In the genomic region with DNA sequence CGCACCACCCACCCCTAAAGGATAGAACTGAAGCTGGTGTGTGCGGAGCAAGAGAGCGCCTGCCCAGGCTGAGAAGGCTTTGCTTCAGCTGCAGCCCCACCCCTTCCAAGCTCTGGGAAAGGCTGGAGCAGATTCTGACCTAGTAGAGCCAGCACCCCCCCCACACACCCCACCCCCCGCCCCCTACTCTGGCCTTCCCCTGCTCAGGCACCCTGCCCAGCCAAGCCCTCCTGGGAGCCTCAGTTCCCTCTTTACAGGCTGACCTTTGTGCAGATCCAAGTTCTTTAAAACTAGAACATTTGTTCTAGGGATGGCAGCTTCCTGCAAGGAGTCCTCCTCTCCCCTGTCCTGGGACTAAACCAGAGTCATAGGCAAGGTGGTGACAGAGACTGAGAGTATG, we compare ENCODE assay signal across 10 mouse cellular contexts. TPM values are rescaled to one million over a fixed set of nuclear protein-coding genes. Genes with fewer than 3 reads are reported as not detected.
DNase-seq lines count a peak whose midpoint lies in the region; ATAC-seq lines count a peak whose summit lies in the region.
"Had no signal": no experiment of that assay in that cellular context is flagged by ENCODE, and none has a peak within 500 bp of the region (broad histone marks: within the 10 kb centered on the region; RNA-seq: fewer than 3 reads in every experiment).

No protein-coding gene starts in this region.

- H3K4me3 ChIP-seq in hindbrain, embryonic 10.5 days, result peak overlapping the region; percentile 66; the same call in 1 of the 2 replicates
- H3K4me3 ChIP-seq in hindbrain, embryonic 13.5 days, result no peak overlapping the region
- H3K4me3 ChIP-seq in embryonic facial prominence, embryonic 15.5 days (replicated peaks), result no peak overlapping the region
- peak overlapping the region; percentile 70; the same call in 1 of the 2 replicates for H3K4me3 ChIP-seq in limb, embryonic 12.5 days (replicated peaks)
- H3K4me3 ChIP-seq in midbrain, embryonic 13.5 days (replicated peaks), result no peak overlapping the region

- no peak overlapping the region for H3K4me2 ChIP-seq in hindbrain, embryonic 13.5 days
- H3K4me2 ChIP-seq in embryonic facial prominence, embryonic 15.5 days (replicated peaks), result no peak overlapping the region
- peak overlapping the region; percentile 100 for H3K4me2 ChIP-seq in limb, embryonic 12.5 days
- no peak overlapping the region for H3K4me2 ChIP-seq in midbrain, embryonic 13.5 days (replicated peaks)

- no peak for DNase-seq in hindbrain, embryonic 10.5 days (ENCODE audit: low spot score)
- peak; percentile 65 to 69 for DNase-seq in heart, postnatal 36 days
- DNase-seq in cerebellum, adult 8-10 months, result no peak

- H3K36me3 ChIP-seq in hindbrain, embryonic 10.5 days, result peaks cover 6% of the 10 kb centered on the region; the same call in 1 of the 2 replicates
- H3K36me3 ChIP-seq in hindbrain, embryonic 13.5 days, result no peaks in the 10 kb centered on the region
- no peaks in the 10 kb centered on the region; the same call in 1 of the 2 replicates for H3K36me3 ChIP-seq in embryonic facial prominence, embryonic 15.5 days
- peaks cover 13% of the 10 kb centered on the region; the same call in 1 of the 2 replicates for H3K36me3 ChIP-seq in limb, embryonic 12.5 days
- H3K36me3 ChIP-seq in midbrain, embryonic 13.5 days, result no peaks in the 10 kb centered on the region

- H3K27ac ChIP-seq in hindbrain, embryonic 10.5 days, result no peak overlapping the region
- no peak overlapping the region for H3K27ac ChIP-seq in hindbrain, embryonic 13.5 days
- 0 out of 2 replicates have a peak overlapping the region, but pooled peaks have one; percentile 28 for H3K27ac ChIP-seq in embryonic facial prominence, embryonic 15.5 days (replicated peaks)
- H3K27ac ChIP-seq in limb, embryonic 12.5 days, result no peak overlapping the region
- no peak overlapping the region for H3K27ac ChIP-seq in midbrain, embryonic 13.5 days

- peaks cover 41% of the 10 kb centered on the region for H3K4me1 ChIP-seq in hindbrain, embryonic 10.5 days (replicated peaks)
- H3K4me1 ChIP-seq in hindbrain, embryonic 13.5 days (replicated peaks), result peaks cover 25% of the 10 kb centered on the region
- H3K4me1 ChIP-seq in embryonic facial prominence, embryonic 15.5 days, result peaks cover 45% of the 10 kb centered on the region
- H3K4me1 ChIP-seq in limb, embryonic 12.5 days (replicated peaks), result peaks cover 39% of the 10 kb centered on the region
- peaks cover 21% of the 10 kb centered on the region for H3K4me1 ChIP-seq in midbrain, embryonic 13.5 days (replicated peaks)

- intact Hi-C loops in heart, postnatal 36 days (cut with DNase I), result loop anchor here (1.0 to 10.0 kb wide), 2 partner anchors 9 to 277 kb away; a partner anchor contains a TSS

- H3K27me3 ChIP-seq in hindbrain, embryonic 10.5 days (ENCODE audit: insufficient read depth, poor library complexity, severe bottlenecking), result peaks cover 65% of the 10 kb centered on the region
- H3K27me3 ChIP-seq in hindbrain, embryonic 13.5 days, result peaks cover 55% of the 10 kb centered on the region
- peaks cover 13% of the 10 kb centered on the region; the same call in 1 of the 2 replicates for H3K27me3 ChIP-seq in embryonic facial prominence, embryonic 15.5 days
- peaks cover 18% of the 10 kb centered on the region for H3K27me3 ChIP-seq in limb, embryonic 12.5 days
- peaks cover 46% of the 10 kb centered on the region for H3K27me3 ChIP-seq in midbrain, embryonic 13.5 days

- H3K9me3 ChIP-seq in hindbrain, embryonic 10.5 days, result no peaks in the 10 kb centered on the region
- H3K9me3 ChIP-seq in hindbrain, embryonic 13.5 days, result no peaks in the 10 kb centered on the region
- no peaks in the 10 kb centered on the region for H3K9me3 ChIP-seq in embryonic facial prominence, embryonic 15.5 days (replicated peaks)
- no peaks in the 10 kb centered on the region for H3K9me3 ChIP-seq in limb, embryonic 12.5 days
- no peaks in the 10 kb centered on the region for H3K9me3 ChIP-seq in midbrain, embryonic 13.5 days

- ATAC-seq in hindbrain, embryonic 13.5 days (ENCODE audit: low FRiP score), result no peak
- ATAC-seq in embryonic facial prominence, embryonic 15.5 days (ENCODE audit: insufficient number of reproducible peaks, low FRiP score, low TSS enrichment, low read depth), result no peak
- no peak for ATAC-seq in limb, embryonic 12.5 days (ENCODE audit: insufficient number of reproducible peaks, insufficient read depth, low FRiP score, low TSS enrichment, low read depth)
- ATAC-seq in megakaryocyte-erythroid progenitor cell, adult 5-6 weeks (replicated peaks; ENCODE audit: low FRiP score, low TSS enrichment, poor library complexity, severe bottlenecking), result no peak
- no peak for ATAC-seq in midbrain, embryonic 13.5 days
- ATAC-seq: CD4-positive, CD25-positive, alpha-beta regulatory T cell, adult 4 months; hindbrain, embryonic 16.5 days had no signal

- WGBS in hindbrain, embryonic 10.5 days, result 41% methylated on average over 4 of the region's 4 CpGs
- 50% methylated on average over 4 of the region's 4 CpGs for WGBS in hindbrain, embryonic 13.5 days
- WGBS in embryonic facial prominence, embryonic 15.5 days, result 14% methylated on average over 4 of the region's 4 CpGs
- WGBS in limb, embryonic 12.5 days, result 43% methylated on average over 3 of the region's 4 CpGs
- WGBS in midbrain, embryonic 13.5 days, result 38% methylated on average over 4 of the region's 4 CpGs

- H3K9ac ChIP-seq in hindbrain, embryonic 13.5 days, result no peak overlapping the region
- 0 out of 2 replicates have a peak overlapping the region, but pooled peaks have one; percentile 4 for H3K9ac ChIP-seq in embryonic facial prominence, embryonic 15.5 days
- no peak overlapping the region; the same call in 1 of the 2 replicates for H3K9ac ChIP-seq in limb, embryonic 12.5 days (replicated peaks)
- H3K9ac ChIP-seq in midbrain, embryonic 13.5 days (replicated peaks), result no peak overlapping the region

RNA-seq across cellular contexts. Expression of a gene that starts 1.8 kb away (rescaled TPM):
- 2.8 and 2.9 TPM in 2 replicates for polyA plus RNA-seq in hindbrain, embryonic 10.5 days (2016; fragmentation: Nextera tagmentation; extraction: Ambion mirVana)
- 4.0 and 7.1 TPM in 2 replicates for polyA plus RNA-seq in hindbrain, embryonic 13.5 days (2015; fragmentation: Nextera tagmentation; extraction: Ambion mirVana)
- 2.7 and 6.2 TPM in 2 replicates for polyA plus RNA-seq in embryonic facial prominence, embryonic 15.5 days (2015; fragmentation: Nextera tagmentation; extraction: Ambion mirVana)
- 10 to 100 TPM; 18.4 to 20.3 TPM for total RNA-seq in heart, postnatal 36 days (2021)
- polyA plus RNA-seq in limb, embryonic 12.5 days (2016; fragmentation: Nextera tagmentation; extraction: Ambion mirVana), result 14.0 and 15.5 TPM in 2 replicates
- 2.2 TPM in 1 of 2 replicates, not detected in the other for total RNA-seq in megakaryocyte-erythroid progenitor cell, adult 5-6 weeks (2014; fragmentation: Nextera tagmentation)
- total RNA-seq in megakaryocyte-erythroid progenitor cell, adult 5-6 weeks (2017), result not detected in 2 replicates
- 3.9 and 4.2 TPM in 2 replicates for polyA plus RNA-seq in midbrain, embryonic 13.5 days (2015; fragmentation: Nextera tagmentation; extraction: Ambion mirVana)
- polyA plus RNA-seq: CD4-positive, CD25-positive, alpha-beta regulatory T cell, adult 4 months had no signal

RNA-seq across cellular contexts. Expression of a gene that starts 10.6 kb away (rescaled TPM):
- 11.0 and 13.0 TPM in 2 replicates for polyA plus RNA-seq in hindbrain, embryonic 10.5 days (2016; fragmentation: Nextera tagmentation; extraction: Ambion mirVana)
- 3.9 and 4.0 TPM in 2 replicates for polyA plus RNA-seq in hindbrain, embryonic 13.5 days (2015; fragmentation: Nextera tagmentation; extraction: Ambion mirVana)
- polyA plus RNA-seq in embryonic facial prominence, embryonic 15.5 days (2015; fragmentation: Nextera tagmentation; extraction: Ambion mirVana), result 21.1 and 21.7 TPM in 2 replicates
- 100 to 1,000 TPM; 385 to 406 TPM for total RNA-seq in heart, postnatal 36 days (2021)
- polyA plus RNA-seq in limb, embryonic 12.5 days (2016; fragmentation: Nextera tagmentation; extraction: Ambion mirVana), result 34.1 and 35.7 TPM in 2 replicates
- total RNA-seq in megakaryocyte-erythroid progenitor cell, adult 5-6 weeks (2014; fragmentation: Nextera tagmentation), result 0.15 and 5.2 TPM in 2 replicates
- total RNA-seq in megakaryocyte-erythroid progenitor cell, adult 5-6 weeks (2017), result 0.19 and 0.88 TPM in 2 replicates
- 4.3 and 4.4 TPM in 2 replicates for polyA plus RNA-seq in midbrain, embryonic 13.5 days (2015; fragmentation: Nextera tagmentation; extraction: Ambion mirVana)
- polyA plus RNA-seq: CD4-positive, CD25-positive, alpha-beta regulatory T cell, adult 4 months had no signal

RNA-seq across cellular contexts. Expression of a gene that starts 15.6 kb away (rescaled TPM):
- 2,350 and 2,667 TPM in 2 replicates for polyA plus RNA-seq in hindbrain, embryonic 10.5 days (2016; fragmentation: Nextera tagmentation; extraction: Ambion mirVana)
- polyA plus RNA-seq in hindbrain, embryonic 13.5 days (2015; fragmentation: Nextera tagmentation; extraction: Ambion mirVana), result 1,129 and 1,134 TPM in 2 replicates
- polyA plus RNA-seq in embryonic facial prominence, embryonic 15.5 days (2015; fragmentation: Nextera tagmentation; extraction: Ambion mirVana), result 1,531 and 1,570 TPM in 2 replicates
- total RNA-seq in heart, postnatal 36 days (2021), result 100 to 1,000 TPM; 420 to 449 TPM
- polyA plus RNA-seq in limb, embryonic 12.5 days (2016; fragmentation: Nextera tagmentation; extraction: Ambion mirVana), result 1,762 and 1,851 TPM in 2 replicates
- 1,285 and 1,514 TPM in 2 replicates for total RNA-seq in megakaryocyte-erythroid progenitor cell, adult 5-6 weeks (2014; fragmentation: Nextera tagmentation)
- 1,032 and 1,474 TPM in 2 replicates for total RNA-seq in megakaryocyte-erythroid progenitor cell, adult 5-6 weeks (2017)
- 1,160 and 1,188 TPM in 2 replicates for polyA plus RNA-seq in midbrain, embryonic 13.5 days (2015; fragmentation: Nextera tagmentation; extraction: Ambion mirVana)

RNA-seq across cellular contexts. Expression of a gene that starts 23.7 kb away (rescaled TPM):
- 96.8 and 105 TPM in 2 replicates for polyA plus RNA-seq in hindbrain, embryonic 10.5 days (2016; fragmentation: Nextera tagmentation; extraction: Ambion mirVana)
- polyA plus RNA-seq in hindbrain, embryonic 13.5 days (2015; fragmentation: Nextera tagmentation; extraction: Ambion mirVana), result 72.4 and 77.3 TPM in 2 replicates
- polyA plus RNA-seq in embryonic facial prominence, embryonic 15.5 days (2015; fragmentation: Nextera tagmentation; extraction: Ambion mirVana), result 84.5 and 85.1 TPM in 2 replicates
- total RNA-seq in heart, postnatal 36 days (2021), result 10 to 100 TPM; 28.2 to 32.1 TPM
- polyA plus RNA-seq in limb, embryonic 12.5 days (2016; fragmentation: Nextera tagmentation; extraction: Ambion mirVana), result 92.0 and 93.5 TPM in 2 replicates
- 155 and 190 TPM in 2 replicates for total RNA-seq in megakaryocyte-erythroid progenitor cell, adult 5-6 weeks (2014; fragmentation: Nextera tagmentation)
- total RNA-seq in megakaryocyte-erythroid progenitor cell, adult 5-6 weeks (2017), result 53.7 and 106 TPM in 2 replicates
- polyA plus RNA-seq in midbrain, embryonic 13.5 days (2015; fragmentation: Nextera tagmentation; extraction: Ambion mirVana), result 81.9 and 87.0 TPM in 2 replicates

RNA-seq across cellular contexts. Expression of a gene that starts 27.2 kb away (rescaled TPM):
- 14.6 and 37.6 TPM in 2 replicates for polyA plus RNA-seq in hindbrain, embryonic 10.5 days (2016; fragmentation: Nextera tagmentation; extraction: Ambion mirVana)
- 0.38 and 0.87 TPM in 2 replicates for polyA plus RNA-seq in hindbrain, embryonic 13.5 days (2015; fragmentation: Nextera tagmentation; extraction: Ambion mirVana)
- 37.5 and 57.4 TPM in 2 replicates for polyA plus RNA-seq in embryonic facial prominence, embryonic 15.5 days (2015; fragmentation: Nextera tagmentation; extraction: Ambion mirVana)
- total RNA-seq in heart, postnatal 36 days (2021), result not detected
- 15.7 and 18.1 TPM in 2 replicates for polyA plus RNA-seq in limb, embryonic 12.5 days (2016; fragmentation: Nextera tagmentation; extraction: Ambion mirVana)
- not detected in 2 replicates for total RNA-seq in megakaryocyte-erythroid progenitor cell, adult 5-6 weeks (2014; fragmentation: Nextera tagmentation)
- not detected in 2 replicates for total RNA-seq in megakaryocyte-erythroid progenitor cell, adult 5-6 weeks (2017)
- polyA plus RNA-seq in midbrain, embryonic 13.5 days (2015; fragmentation: Nextera tagmentation; extraction: Ambion mirVana), result 0.32 and 1.1 TPM in 2 replicates
- polyA plus RNA-seq: CD4-positive, CD25-positive, alpha-beta regulatory T cell, adult 4 months had no signal

Comparison
In these comparisons a context has a peak if more than half of its experiments do, and no peak if none do; other contexts are left out.
1. H3K4me3 ChIP-seq: peak in hindbrain, embryonic 10.5 days (single experiment) and limb, embryonic 12.5 days (single experiment); none in hindbrain, embryonic 13.5 days (single experiment), embryonic facial prominence, embryonic 15.5 days (single experiment) and midbrain, embryonic 13.5 days (single experiment).
2. DNase-seq: peak in heart, postnatal 36 days (2 of 2); none in hindbrain, embryonic 10.5 days (single experiment) and cerebellum, adult 8-10 months (single experiment).